Mouse (Mus musculus): ENCODE measurements around the gene Hoxc4.

Gene Hoxc4

DNA sequence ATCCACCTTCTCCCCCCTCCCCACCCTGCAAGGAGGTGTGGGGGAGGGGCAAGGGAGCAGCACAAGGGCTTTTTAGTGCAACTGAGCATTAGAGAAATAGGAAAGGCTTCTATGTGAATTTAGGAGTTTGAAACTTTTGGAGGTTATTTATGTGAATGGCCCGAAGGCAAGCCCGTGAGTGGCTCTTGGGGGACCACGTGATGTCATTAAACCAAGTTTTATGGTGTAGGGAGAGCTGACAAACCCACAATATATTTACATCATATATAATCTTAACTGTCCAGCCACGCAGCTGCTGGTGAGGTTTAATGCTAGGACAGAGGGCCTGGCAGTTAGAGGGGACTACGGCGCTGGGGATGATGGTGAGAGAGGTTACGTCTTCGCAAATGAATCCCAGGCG is at the start of gene Hoxc4:
Hoxc4 (plus strand) TSS at position 299 of the 400 bp plus-strand sequence.
- DNase-seq: no peak

DNA sequence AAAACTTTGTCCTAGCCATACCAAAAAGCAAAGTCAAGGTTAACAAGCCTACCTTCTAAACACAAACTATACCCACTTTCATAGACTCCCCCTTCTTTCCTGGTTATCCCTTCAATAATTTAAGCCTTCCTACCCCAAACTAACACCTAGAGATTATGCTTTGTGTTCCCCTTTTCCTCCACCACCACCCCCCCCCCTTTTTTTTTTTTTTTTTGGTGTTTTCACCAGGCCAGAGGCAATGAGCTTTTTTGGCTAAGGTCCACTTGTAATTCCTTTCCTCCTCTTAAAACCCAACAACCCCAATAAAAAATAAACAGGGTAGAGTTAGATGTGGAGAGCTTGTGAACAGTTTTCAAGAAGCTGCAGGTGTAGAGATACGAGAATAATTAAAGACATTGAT is 49.4 kb upstream of the Hoxc4 start:
- DNase-seq: no peak

DNA sequence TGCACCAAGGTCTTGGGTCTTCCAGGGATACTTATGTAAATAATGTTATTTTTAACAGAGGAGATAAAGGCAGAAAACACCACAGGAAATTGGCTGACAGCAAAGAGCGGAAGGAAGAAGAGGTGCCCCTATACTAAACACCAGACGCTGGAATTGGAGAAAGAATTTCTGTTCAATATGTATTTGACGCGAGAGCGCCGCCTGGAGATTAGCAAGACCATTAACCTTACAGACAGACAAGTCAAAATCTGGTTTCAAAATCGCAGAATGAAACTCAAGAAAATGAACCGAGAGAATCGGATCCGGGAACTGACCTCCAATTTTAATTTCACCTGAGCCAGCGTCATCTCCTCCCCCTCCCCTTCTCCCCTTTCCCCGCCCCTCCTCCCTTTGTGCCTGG is 48.0 kb upstream of the Hoxc4 start:
- no peak for DNase-seq

DNA sequence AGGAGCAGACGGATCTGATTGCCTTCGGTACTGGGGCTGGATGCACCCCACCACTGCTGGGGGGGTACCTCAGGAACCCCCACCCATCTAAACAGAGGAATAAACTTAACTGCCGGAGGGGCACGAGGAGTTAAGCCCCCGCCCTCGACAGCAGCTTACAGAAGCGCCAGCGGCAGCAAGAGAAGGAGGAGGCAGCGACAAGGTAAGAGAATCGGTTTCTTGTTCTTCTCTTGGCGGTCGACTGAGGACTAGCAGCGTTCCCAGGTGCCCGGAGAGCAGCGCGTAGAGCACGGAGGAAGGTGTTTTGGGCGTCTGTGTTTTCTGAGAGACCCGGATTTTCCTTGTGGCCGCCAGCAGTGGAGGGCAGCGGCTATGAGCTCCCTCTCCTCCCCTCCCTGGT is 46.5 kb upstream of the Hoxc4 start:
- no peak for DNase-seq

DNA sequence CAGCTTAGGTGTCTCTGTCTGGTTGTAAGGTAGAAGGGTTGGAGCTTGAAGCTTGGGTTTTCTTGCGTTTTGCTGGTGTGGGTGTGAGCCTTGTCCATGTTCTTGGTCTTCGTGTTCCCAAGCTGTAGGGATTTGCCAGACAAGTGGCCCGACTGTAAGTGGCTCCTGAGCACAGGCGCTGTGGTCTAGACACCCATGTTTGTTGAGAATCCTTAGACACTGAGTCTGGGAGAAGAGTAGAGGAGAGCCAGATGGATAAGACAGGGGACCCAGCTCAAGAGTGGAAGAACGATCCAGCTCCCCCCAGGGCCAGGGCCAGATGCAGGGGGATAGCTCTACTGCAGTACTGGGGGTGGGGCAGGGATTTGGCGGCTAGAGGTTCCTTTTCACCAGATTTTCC is 46.0 kb upstream of the Hoxc4 start:
- DNase-seq: no peak

DNA sequence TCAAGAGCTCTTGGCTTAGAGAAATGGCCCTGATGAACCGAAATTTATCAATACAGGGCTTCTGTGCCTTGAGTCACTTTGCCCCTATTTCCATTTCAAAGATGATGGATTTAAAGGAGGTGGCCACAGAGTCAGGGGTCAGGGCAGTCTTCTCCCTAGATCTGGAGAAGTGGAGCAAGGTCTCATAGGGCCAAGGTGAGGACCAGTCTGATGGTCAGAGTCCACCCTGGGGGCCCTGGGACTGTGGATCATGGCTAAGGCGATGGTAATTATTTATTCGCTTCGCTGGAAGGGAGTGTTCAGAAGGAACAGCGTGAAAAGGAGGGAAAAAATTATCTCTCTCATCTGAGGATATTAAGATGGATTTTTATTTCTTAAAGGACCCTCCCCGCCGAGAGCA is 43.7 kb upstream of the Hoxc4 start:
- DNase-seq: no peak

DNA sequence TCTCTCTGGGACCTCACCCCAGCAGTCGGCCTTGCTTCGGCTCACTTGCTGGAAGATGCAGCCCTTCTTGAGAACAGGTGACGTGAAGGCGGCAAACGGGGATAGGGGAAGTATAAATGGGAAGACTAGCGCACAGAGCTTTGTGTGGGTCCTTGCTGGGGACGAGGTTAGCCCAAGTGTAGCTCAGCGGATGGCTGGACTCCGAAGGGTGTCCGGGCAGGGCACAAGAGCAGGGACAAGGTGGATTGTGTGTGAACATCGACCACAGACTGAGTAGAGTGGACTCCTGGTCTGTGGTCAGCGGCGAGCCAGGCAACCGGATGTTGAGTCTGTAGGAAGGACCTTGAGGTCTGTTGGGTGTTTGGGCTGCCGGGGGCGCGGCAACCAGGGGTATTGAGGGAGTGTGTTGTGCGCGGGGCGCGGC is 43.0 kb upstream of the Hoxc4 start:
- DNase-seq: no peak

DNA sequence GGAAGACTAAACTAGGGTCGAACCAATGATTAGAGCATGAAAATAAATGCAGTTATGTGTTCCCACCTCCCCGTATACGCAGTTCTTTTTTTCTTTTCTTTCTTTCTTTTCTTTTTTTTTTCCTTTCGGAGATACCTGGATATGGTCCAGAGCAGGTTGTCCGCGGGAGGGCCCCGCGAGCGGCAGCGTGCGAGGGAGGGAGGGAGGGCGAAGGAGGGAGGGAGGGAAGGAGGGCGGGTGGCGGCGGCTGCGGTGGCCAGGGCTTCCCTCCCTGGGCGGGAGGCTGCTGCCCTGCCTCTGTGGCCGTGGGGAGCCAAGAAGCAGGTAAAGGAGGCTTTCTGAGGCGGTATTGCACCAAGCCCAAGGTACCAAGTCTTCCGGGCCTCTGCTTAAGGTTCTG is 42.6 kb upstream of the Hoxc4 start, which contains the start of gene Hoxc9:
Hoxc9 (plus strand) TSS at position 269 of the 400 bp plus-strand sequence.
- no peak for DNase-seq

DNA sequence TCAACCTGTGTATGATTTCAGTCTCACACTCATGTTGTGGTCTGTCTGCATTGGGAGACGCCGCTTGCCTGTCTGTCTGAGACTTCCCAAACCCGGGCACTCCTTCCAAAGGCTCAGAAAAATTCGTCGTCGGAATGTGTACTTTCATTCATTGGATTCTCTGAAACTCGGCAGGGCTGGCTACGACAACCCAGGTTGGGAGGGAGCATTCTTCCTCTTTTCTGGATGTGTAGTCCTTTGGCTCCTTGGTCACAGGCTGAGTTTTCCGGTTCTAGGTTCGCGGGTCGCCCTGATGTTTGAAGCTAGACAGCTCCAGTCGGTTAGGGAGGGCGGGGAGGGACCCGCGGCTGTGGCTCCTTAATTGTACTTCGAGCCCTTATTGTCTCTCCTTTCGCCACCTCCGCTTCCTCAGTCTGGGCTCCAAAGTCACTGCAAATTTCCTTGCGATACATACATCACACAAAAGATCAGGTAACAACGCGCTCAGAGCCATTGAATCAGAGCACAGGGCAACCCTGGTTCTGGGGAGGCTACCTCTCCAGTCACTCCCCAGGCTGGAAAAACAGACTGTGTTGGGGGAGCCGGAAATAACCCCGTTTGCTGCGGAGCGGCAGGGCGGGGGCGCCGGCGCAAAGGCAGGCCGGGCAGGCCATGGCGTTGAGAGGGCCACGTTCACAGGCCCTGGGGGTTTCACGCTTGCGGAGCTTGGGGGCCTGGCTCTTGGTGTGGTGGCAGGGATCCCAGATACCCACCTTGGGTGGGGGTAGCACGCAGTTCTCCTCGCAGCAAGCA is 41.9 kb upstream of the Hoxc4 start:
- no peak for DNase-seq

DNA sequence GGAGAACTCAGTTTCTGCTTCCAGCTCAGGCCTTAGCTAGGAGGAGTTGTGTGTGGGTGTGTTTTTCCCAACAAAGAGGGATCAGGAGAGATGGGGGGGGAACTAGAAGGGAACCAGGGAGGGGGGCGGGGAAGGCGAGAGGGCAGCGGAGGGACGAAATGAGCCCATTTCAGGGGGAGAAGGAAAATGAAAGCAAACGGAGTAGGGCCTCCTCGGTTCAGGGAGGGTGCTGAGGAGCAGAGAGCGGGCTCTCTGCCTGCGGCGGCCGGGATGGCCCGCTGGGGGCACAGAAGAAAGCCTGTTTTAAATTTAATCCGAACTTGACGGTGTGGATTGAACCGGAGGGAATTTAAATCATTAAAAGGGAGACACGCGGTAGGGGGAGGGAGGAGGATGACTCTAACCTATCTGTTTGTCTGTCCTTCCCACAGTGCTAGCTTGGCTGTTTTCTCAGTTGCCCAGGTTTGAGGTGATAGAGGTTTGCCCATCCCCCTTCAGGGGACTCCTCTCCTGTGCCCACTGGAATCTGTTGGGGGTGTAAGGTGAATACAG is 41.2 kb upstream of the Hoxc4 start:
- no peak for DNase-seq

DNA sequence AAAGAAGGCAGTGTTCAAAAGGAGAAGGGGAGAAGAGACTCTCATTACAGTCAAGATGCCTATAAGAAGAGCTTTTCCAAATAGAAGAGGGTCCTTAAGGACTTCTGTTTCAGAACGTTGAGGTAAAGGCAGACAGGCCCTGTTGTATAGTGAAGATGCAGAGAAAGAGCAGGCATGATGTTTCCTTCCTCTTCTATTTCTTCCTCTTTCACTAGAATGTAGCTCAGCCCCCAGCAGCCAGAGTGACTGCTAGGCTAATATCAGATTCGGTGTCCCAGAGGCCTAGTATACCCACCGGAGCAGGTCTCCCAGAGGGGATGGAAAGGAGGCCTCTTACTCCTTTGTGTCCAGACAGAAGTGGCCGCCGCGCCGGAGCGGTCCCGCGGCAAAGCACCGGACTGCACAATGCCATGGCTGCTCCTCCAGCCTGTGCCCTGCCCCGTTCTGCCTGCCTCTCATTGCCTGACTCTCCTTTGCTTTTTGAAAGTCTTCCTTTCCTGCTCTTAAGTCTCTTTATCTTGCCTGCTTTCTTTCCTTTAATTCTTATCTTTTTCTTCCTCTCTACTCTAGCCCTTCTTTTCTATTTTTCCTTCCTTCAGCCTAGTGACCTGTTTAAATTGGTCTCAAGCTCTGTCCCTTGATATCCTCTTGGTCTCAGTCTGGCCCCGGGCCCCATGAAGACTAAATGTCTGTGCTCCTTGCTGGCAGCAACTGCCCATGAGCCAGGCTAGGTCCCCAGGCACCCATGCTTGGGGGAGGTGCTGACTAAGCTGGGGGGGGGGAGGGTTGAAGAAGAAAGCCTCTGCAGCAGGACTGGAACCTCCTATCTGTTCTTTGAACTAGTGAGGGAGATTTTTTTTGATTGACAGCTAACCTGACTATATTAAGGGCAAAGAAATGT is 39.9 kb upstream of the Hoxc4 start:
- DNase-seq: no peak

DNA sequence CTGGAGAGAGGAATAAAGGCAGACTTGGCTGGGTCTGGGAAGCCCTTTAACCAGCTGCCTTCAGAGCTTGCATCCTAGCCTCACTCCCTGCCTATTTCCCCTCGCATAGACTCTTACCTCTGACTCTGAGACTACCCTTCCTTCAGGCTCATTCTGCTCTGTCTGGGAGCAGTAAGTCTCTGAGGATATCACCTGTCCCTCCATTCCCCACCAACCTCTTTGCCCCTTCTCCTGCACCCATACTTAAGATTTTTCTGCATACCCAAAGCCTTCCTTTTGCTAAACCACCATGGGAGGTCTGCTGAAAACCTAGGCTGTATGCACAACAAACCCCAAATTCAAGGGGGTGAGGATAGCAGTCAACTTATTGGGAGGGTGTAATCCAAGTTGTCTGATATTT is 38.8 kb upstream of the Hoxc4 start:
- no peak for DNase-seq

DNA sequence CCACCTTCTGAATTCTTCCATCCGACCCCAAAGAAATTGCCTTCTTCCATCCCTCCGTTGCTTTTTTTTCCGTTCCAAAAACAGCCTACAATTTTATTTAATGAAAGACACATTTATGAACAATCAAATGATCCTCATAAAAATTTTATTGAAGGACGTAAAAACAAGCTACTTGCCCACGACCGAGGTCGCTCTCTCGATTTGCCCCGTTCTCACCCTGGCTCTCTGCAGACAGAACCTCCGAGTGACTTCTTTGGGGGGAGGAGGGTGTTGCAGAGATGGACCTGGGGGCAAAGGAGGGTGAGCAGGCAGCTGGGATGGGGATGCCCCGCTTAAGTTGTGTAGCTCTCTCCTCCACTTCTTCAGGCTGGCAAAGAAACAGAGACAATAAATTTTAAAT is 38.4 kb upstream of the Hoxc4 start:
- DNase-seq: no peak

DNA sequence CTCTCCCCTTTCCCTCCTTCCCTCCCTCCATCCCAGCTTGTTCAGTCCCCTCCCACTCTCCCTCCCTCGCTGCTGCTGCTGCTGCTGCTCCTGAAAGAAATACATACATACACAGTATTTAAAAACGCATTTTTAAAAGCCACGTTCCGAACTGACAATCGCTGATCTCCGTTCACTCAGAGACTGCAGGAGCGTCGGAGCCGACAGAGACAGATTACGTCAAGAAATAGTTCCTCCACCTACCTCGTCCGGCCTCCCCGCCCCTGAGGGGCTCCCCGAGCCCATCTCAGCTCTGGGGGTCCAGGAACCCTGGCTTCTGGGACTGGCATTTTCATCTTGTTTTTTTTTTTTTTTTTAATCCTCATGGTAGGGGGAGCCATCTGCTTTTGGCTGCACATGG is 37.8 kb upstream of the Hoxc4 start:
- DNase-seq: no peak

DNA sequence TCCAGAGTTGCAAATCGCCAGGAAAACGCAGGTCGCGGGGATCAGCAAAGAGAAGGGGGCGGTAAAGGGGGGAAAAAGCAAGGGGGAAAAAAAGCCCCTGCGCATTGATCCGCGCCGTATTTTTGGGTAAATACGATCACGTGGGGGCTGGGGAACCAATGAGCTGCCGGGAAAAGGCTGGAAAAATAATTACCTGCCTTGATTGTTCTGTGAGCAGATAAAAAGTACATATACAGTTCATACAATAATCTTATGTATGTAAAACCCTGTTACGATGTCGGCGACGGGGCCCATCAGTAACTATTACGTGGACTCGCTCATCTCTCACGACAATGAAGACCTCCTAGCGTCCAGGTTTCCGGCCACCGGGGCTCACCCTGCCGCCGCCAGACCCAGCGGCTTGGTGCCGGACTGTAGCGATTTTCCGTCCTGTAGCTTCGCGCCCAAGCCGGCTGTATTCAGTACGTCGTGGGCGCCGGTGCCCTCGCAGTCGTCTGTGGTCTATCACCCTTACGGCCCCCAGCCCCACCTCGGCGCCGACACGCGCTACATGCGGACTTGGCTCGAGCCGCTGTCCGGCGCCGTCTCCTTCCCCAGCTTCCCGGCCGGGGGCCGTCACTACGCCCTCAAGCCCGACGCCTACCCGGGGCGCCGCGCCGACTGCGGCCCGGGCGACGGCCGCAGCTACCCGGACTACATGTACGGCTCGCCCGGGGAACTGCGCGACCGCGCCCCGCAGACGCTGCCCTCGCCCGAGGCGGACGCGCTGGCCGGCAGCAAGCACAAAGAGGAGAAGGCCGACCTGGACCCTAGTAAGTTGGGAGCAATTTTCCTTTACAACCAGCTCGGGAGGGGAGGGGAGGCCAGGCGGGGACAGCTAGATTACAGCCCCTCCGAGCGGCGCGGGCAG is 37.1 kb upstream of the Hoxc4 start:
- DNase-seq: no peak

DNA sequence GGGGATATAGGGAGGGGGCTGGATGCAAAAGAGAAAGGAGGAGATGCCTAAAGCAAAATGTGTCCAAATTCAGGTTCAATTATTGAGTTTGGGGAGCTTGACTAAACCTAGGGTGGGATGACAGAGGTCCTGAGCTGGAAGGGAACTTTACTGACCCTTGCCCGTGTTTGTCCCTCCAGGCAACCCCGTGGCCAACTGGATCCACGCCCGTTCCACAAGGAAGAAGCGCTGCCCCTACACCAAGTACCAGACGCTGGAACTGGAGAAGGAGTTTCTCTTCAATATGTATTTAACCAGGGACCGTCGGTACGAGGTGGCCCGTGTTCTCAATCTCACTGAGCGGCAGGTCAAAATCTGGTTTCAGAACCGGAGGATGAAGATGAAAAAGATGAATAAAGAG is 35.0 kb upstream of the Hoxc4 start:
- no peak for DNase-seq

DNA sequence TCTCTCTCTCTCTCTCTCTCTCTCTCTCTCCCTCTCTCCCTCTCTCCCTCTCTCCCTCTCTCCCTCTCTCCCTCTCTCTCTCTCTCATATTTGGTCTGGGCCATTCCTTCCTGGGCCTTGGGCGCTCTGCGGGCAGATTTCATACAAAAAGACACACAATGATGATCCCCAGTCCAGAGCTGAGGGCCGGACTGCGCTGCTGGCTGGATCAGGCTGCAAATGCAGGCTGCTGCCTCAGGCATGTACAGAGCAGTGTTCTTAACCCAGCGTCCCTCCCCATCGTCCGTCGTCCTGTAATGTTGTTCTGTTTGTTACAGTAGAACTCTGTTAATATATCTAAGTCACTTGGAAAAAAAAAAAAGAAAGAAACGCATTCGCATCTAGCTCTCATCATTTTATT is 34.2 kb upstream of the Hoxc4 start:
- no peak for DNase-seq

DNA sequence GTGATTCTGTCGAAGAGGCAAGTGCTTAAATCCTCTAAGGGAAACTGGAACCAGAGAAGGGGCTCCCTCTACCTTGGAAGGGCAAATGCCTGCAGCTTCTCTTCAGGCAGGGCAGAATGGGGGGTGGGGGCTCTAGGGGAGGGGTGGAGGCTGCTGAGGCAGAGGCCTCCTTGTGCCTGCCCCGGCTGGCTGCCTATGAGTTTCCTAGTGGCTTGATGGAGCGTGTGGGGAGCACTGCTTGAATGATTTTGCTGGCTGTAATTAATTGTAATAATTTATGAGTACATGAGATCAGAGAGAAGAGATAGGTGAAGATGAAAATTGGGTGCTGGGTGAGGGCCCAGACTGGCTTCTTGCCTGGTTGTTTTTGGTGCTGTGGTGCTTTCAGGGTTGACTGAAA is 33.8 kb upstream of the Hoxc4 start:
- DNase-seq: no peak

DNA sequence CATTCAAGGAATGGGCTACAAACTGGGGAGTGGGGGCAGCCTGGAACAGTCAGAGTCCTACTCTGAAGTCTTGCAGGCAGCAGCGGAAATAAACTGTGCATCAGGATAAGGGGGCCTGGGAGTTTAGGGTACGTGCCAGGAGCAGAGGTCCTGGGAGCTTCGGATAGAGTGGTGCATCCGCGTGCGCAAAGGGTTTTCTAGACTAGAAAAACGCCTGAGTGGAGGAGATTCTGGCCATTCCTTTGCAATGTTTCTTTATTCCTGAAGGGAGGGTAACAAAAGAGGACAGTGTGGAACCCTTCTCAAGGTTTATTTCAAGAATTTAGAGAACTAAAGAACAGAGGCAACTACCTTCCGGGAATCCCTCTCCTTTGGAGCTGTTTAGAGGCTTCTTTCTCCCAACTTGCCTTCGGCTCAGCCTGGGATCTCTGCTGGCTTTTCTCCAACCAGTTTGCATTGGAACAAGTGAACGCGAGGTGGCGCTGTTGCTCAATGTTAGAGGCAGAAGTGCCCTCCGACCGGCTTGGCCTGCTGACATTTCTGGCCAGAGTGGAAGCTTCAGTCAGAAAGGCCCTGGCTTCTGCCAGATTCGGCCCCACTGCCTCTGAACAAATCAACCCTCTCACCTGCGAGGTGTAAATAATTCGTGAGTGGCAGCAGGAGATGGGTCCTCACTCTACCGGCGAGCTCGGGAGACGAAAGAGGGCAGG is 31.5 kb upstream of the Hoxc4 start:
- DNase-seq: peak; percentile 84

DNA sequence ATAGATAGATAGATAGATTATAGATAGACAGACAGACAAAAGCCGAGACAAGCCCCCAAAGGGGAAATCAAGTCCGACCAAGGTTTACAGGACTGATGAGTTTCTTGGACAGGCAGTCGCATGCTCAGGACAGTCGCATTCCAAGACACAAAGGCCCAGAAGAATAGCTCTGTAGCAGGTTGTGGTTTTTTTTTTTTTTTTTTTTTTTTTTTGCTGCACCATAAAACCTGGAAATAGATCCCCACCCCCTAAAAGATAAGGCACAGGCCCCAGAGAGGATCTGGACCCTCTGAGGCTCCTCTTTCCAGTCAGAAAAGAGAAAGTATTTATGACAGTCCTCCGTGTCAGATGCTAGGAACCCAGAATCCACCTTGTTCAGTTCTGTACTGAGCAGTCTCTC is 30.7 kb upstream of the Hoxc4 start:
- DNase-seq: no peak

DNA sequence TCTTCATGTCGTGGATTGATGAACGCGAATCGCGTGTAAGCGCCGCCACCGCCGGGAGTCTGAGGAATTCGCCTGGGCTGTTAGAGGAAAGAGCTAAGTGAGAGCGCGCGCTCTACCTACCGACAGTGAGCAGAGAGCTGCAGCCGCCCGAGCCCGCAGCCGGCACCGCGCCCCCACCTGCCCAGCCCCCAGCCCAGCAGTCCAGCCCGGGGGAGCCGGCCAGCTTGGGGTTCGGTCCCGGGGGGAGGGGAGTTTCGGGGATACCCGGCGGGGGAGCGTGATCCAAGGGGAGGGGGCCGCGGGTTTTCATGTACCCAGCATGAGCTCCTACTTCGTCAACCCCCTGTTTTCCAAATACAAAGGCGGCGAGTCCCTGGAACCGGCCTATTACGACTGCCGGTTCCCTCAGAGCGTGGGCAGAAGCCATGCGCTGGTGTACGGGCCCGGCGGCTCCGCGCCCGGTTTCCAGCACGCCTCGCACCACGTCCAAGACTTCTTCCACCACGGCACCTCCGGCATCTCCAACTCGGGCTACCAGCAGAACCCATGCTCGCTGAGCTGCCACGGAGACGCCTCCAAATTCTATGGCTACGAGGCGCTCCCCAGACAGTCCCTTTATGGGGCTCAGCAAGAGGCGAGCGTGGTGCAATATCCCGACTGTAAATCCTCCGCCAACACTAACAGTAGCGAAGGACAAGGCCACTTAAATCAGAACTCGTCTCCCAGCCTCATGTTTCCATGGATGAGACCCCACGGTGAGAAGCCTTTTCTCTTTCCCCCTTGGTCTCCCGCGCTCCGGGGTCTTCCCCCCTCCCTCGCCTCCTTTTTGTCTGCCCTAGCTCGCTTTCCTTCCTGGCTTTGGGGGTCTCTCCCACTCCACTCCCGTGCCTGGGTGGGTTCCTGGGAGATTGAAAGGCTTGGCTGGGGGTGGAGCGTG is 28.0 kb upstream of the Hoxc4 start, which contains the start of gene Hoxc8:
Hoxc8 (plus strand) TSS at position 147 of the 937 bp plus-strand sequence.
- no peak for DNase-seq
